ENCODE assay signal across 12 mouse cellular contexts in genomic region chr16:81623276-81623675, GRCm38 (mm10).
DNase-seq lines count a peak whose midpoint lies in the region; ATAC-seq and TF ChIP-seq lines count a peak whose summit lies in the region.
"Had no signal": no experiment of that assay in that cellular context is flagged by ENCODE, and none has a peak within 500 bp of the region (broad histone marks: within the 10 kb centered on the region; RNA-seq: fewer than 3 reads in every experiment).

No protein-coding gene starts in this region.

- peak; percentile 61 for DNase-seq in kidney, postnatal 0 days (ENCODE audit: low spot score)
- DNase-seq in kidney, postnatal 14 days: no peak
- DNase-seq in G1E (ENCODE audit: low spot score): no peak
- peak; percentile 78 for DNase-seq in embryo, embryonic 10 days (ENCODE audit: low spot score)
- peak; percentile 67 for DNase-seq in limb, embryonic 14.5 days (ENCODE audit: low spot score)
- DNase-seq in thymus, postnatal 10 days (ENCODE audit: low spot score in 2 of 2): no peak
- no peak for DNase-seq in spleen, adult 18-20 months
- DNase-seq: cerebellum, adult 2 months; heart, adult 2 months; lung, adult 2 months; thymus, postnatal 25 days had no signal

- no peak for TF ChIP-seq POLR2A in limb, embryonic 14.5 days (IDR thresholded peaks at IDR 0.05; ENCODE audit: borderline replicate concordance, extremely low read depth, insufficient read depth, insufficient read length)

- TF ChIP-seq CTCF in kidney, postnatal 0 days (IDR thresholded peaks at IDR 0.05; ENCODE audit: low read depth): no peak
- no peak for TF ChIP-seq CTCF in G1E (IDR thresholded peaks at IDR 0.05; ENCODE audit: low read depth, low read length)

- H3K27me3 ChIP-seq in kidney, postnatal 0 days (ENCODE audit: insufficient read depth, low read length): no peaks in the 10 kb centered on the region
- H3K27me3 ChIP-seq in G1E (ENCODE audit: insufficient read depth, low read length): no peaks in the 10 kb centered on the region
- no peaks in the 10 kb centered on the region for H3K27me3 ChIP-seq in limb, embryonic 14.5 days (ENCODE audit: control insufficient read depth, insufficient read depth, low read length)
- no peaks in the 10 kb centered on the region for H3K27me3 ChIP-seq in heart, embryonic 12.5 days (replicated peaks)

- no peak overlapping the region for H3K4me3 ChIP-seq in kidney, postnatal 0 days (replicated peaks; ENCODE audit: low read depth, low read length)
- H3K4me3 ChIP-seq in G1E (ENCODE audit: low read depth, low read length): no peak overlapping the region
- H3K4me3 ChIP-seq in limb, embryonic 14.5 days (replicated peaks; ENCODE audit: low read length): no peak overlapping the region
- no peak overlapping the region for H3K4me3 ChIP-seq in heart, embryonic 12.5 days
- H3K4me3 ChIP-seq: heart, adult 2 months had no signal

- no peaks in the 10 kb centered on the region for H3K4me1 ChIP-seq in kidney, postnatal 0 days (replicated peaks; ENCODE audit: insufficient read depth, low read length)
- H3K4me1 ChIP-seq in G1E (ENCODE audit: insufficient read depth, low read depth, low read length): no peaks in the 10 kb centered on the region
- H3K4me1 ChIP-seq in limb, embryonic 14.5 days (ENCODE audit: control insufficient read depth, insufficient read depth, low read length): no peaks in the 10 kb centered on the region
- H3K4me1 ChIP-seq in heart, embryonic 12.5 days (replicated peaks): no peaks in the 10 kb centered on the region

- no peaks in the 10 kb centered on the region for H3K9me3 ChIP-seq in kidney, postnatal 0 days (replicated peaks; ENCODE audit: low read length)
- H3K9me3 ChIP-seq in G1E (replicated peaks): no peaks in the 10 kb centered on the region
- H3K9me3 ChIP-seq in limb, embryonic 14.5 days (ENCODE audit: control insufficient read depth, low read length): no peaks in the 10 kb centered on the region
- no peaks in the 10 kb centered on the region for H3K9me3 ChIP-seq in heart, embryonic 12.5 days (replicated peaks)

- H3K27ac ChIP-seq in kidney, postnatal 0 days: no peak overlapping the region
- no peak overlapping the region for H3K27ac ChIP-seq in limb, embryonic 14.5 days (replicated peaks; ENCODE audit: low read depth, low read length)
- no peak overlapping the region for H3K27ac ChIP-seq in heart, embryonic 12.5 days (ENCODE audit: poor library complexity, severe bottlenecking)
- H3K27ac ChIP-seq: heart, adult 2 months had no signal

- no peak overlapping the region for H3K4me2 ChIP-seq in kidney, postnatal 0 days (ENCODE audit: low read length)
- no peak overlapping the region for H3K4me2 ChIP-seq in limb, embryonic 14.5 days (replicated peaks; ENCODE audit: low read depth, low read length, severe bottlenecking)
- H3K4me2 ChIP-seq in heart, embryonic 12.5 days: no peak overlapping the region

- H3K9ac ChIP-seq in kidney, postnatal 0 days (ENCODE audit: low read depth, low read length): no peak overlapping the region
- no peak overlapping the region for H3K9ac ChIP-seq in limb, embryonic 14.5 days (ENCODE audit: low read depth, low read length, severe bottlenecking)
- no peak overlapping the region for H3K9ac ChIP-seq in heart, embryonic 12.5 days

- 49% methylated on average over 6 of the region's 6 CpGs for WGBS in kidney, postnatal 0 days
- WGBS in limb, embryonic 14.5 days: 47% methylated on average over 6 of the region's 6 CpGs
- WGBS in heart, embryonic 12.5 days: 44% methylated on average over 6 of the region's 6 CpGs

- no peaks in the 10 kb centered on the region for H3K36me3 ChIP-seq in kidney, postnatal 0 days (ENCODE audit: insufficient read depth, low read length)
- H3K36me3 ChIP-seq in G1E (replicated peaks): no peaks in the 10 kb centered on the region
- H3K36me3 ChIP-seq in limb, embryonic 14.5 days (ENCODE audit: control insufficient read depth, insufficient read depth, low read length): no peaks in the 10 kb centered on the region
- no peaks in the 10 kb centered on the region for H3K36me3 ChIP-seq in heart, embryonic 12.5 days

- ATAC-seq in kidney, postnatal 0 days (replicated peaks; ENCODE audit: low FRiP score, low read depth): no peak
- ATAC-seq in G1E (ENCODE audit: extremely low read depth, insufficient number of reproducible peaks, low FRiP score, poor library complexity, severe bottlenecking): peak; percentile 49; the same call in 1 of the 2 replicates
- ATAC-seq in limb, embryonic 14.5 days (ENCODE audit: low FRiP score, low read depth): no peak
- no peak for ATAC-seq in heart, embryonic 12.5 days (ENCODE audit: insufficient number of reproducible peaks, low FRiP score)

Comparison
In these comparisons a context has a peak if more than half of its experiments do, and no peak if none do; other contexts are left out.
1. DNase-seq: peak in kidney, postnatal 0 days (single experiment), embryo, embryonic 10 days (single experiment) and limb, embryonic 14.5 days (single experiment); none in kidney, postnatal 14 days (single experiment), G1E (single experiment), thymus, postnatal 10 days (0 of 2) and spleen, adult 18-20 months (0 of 2).